Mouse (Mus musculus) kidney, adult 10 weeks (tissue): ENCODE measurements around the gene Scaf8. TPM values are rescaled to one million over a fixed set of nuclear protein-coding genes. Genes with fewer than 3 reads are reported as not detected.

Experiments
- polyA plus RNA-seq: library from polyadenylated mRNA; stranded (reverse); fragments of 350-450 nt; fragmentation: Illumina TruSeq; extraction: RNeasy Lipid Tissue Mini Kit (QIAGEN cat#74804); gene quantifications from one replicate; pipeline ENCODE4 v1.2.3, GENCODE M21; 2014; ENCODE audit warnings: low read depth, low replicate concordance

Scaf8 gene
- polyA plus RNA-seq = 47.2 TPM

GRCm38 (mm10) chr17:3114720-3115379, at the start of gene Scaf8:
Gene Scaf8 (plus strand): TSS chr17:3114972.

Other genes starting within 250 kb of the Scaf8 start
- gene Tiam2, start 211.6 kb downstream of the Scaf8 start, polyA plus RNA-seq = 2.2 TPM